Mouse (Mus musculus) ES-Bruce4 (cell line): Measurements from ENCODE around the gene Ptgis. TPM values are rescaled to one million over a fixed set of nuclear protein-coding genes. Genes with fewer than 3 reads are reported as not detected.

ENCODE experiments used
- H3K27ac ChIP-seq: 2 replicates; pipeline ENCODE4 v1.5.1; 2012; ENCODE audit warnings: low read length, inconsistent platforms; ENCODE audit not compliant: insufficient read depth
- H3K27me3 ChIP-seq: 2 replicates; pipeline ENCODE4 v1.6.1; 2012; ENCODE audit warnings: mild to moderate bottlenecking, low read length, inconsistent platforms; ENCODE audit not compliant: control insufficient read depth, poor library complexity, insufficient read depth, severe bottlenecking
- H3K36me3 ChIP-seq: 2 replicates; pipeline ENCODE4 v1.6.1; 2012; ENCODE audit warnings: inconsistent platforms, mild to moderate bottlenecking, low read length, moderate library complexity; ENCODE audit not compliant: control insufficient read depth, poor library complexity, insufficient read depth, severe bottlenecking
- H3K4me1 ChIP-seq: one replicate; pipeline ENCODE4 v1.8.1; 2011; ENCODE audit warnings: low read length; ENCODE audit not compliant: control insufficient read depth, insufficient read depth
- H3K4me3 ChIP-seq: 2 replicates; pipeline ENCODE4 v1.5.1; 2011; ENCODE audit warnings: low read depth, mild to moderate bottlenecking, low read length
- H3K9ac ChIP-seq: 2 replicates; pipeline ENCODE4 v1.6.1; 2012; ENCODE audit warnings: low read depth, mild to moderate bottlenecking, inconsistent platforms; ENCODE audit not compliant: poor library complexity, severe bottlenecking
- H3K9me3 ChIP-seq: replicated peaks from 2 replicates; pipeline ENCODE4 v1.6.1; 2012; ENCODE audit warnings: mild to moderate bottlenecking, low read length, inconsistent platforms; ENCODE audit not compliant: control insufficient read depth, poor library complexity, insufficient read depth, severe bottlenecking
- CTCF ChIP-seq: IDR thresholded peaks from one replicate; pipeline ENCODE4 v1.8.1; 2011; ENCODE audit warnings: low read depth, low read length
- EP300 ChIP-seq: IDR thresholded peaks from 2 replicates; pipeline ENCODE4 v1.6.1; 2011; ENCODE audit warnings: low read depth, low read length; ENCODE audit not compliant: insufficient read depth
- POLR2A ChIP-seq: IDR thresholded peaks from one replicate; pipeline ENCODE4 v1.8.1; 2011; ENCODE audit warnings: low read length; ENCODE audit not compliant: insufficient read depth
- polyA plus RNA-seq: library from polyadenylated mRNA; stranded (reverse); fragments of >200 nt; gene quantifications from 2 replicates; pipeline ENCODE4 v1.2.4, GENCODE M21; 2011; ENCODE audit warnings: low read depth; ENCODE audit not compliant: missing spikeins, insufficient read depth, insufficient read length

Gene Ptgis
- polyA plus RNA-seq, 1 experiment = 6.8 TPM

GRCm38 (mm10) chr2:167187119-167187518 is 53.3 kb downstream of the Ptgis start:
- no peak for TF ChIP-seq CTCF
- TF ChIP-seq EP300 = no peak
- no peak for TF ChIP-seq POLR2A
- Histone ChIP-seq H3K9me3 (no peaks in the 10 kb centered on the region), H3K36me3 (no peaks in the 10 kb centered on the region), H3K4me1 (peaks cover 3% of the 10 kb centered on the region), H3K27ac (no peak overlapping the region), H3K4me3 (no peak overlapping the region), H3K27me3 (no peaks in the 10 kb centered on the region), H3K9ac (no peak overlapping the region)

DNA sequence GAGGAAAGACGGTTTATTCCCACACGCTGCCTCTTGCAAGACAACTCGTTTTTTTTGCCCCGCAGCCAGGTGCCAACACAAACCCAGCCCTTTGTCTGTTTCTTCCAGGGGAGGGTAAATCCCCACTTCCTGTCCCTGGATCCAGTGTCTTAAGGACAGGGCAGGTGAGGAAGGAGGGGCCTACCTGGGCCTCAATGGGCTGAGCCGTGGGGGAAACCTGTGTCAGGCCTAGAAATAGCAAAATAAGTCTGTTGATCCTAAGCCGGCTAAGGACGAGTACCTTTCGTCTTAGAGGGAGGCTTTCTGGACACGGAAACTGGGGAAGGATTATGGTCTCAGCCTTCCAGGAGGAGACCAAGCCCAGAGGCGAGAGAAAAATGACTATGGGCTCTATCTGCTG is 53.9 kb downstream of the Ptgis start:
- no peak overlapping the region for H3K9ac ChIP-seq
- H3K4me3 ChIP-seq = no peak overlapping the region
- TF ChIP-seq EP300 (no peak), CTCF (no peak), POLR2A (no peak)
- no peak overlapping the region for H3K27ac ChIP-seq
- H3K27me3 ChIP-seq = no peaks in the 10 kb centered on the region
- peaks cover 3% of the 10 kb centered on the region for H3K4me1 ChIP-seq
- H3K9me3 ChIP-seq = no peaks in the 10 kb centered on the region
- H3K36me3 ChIP-seq = no peaks in the 10 kb centered on the region

- Histone ChIP-seq H3K4me1 (peaks cover 3% of the 10 kb centered on the region), H3K27me3 (no peaks in the 10 kb centered on the region), H3K27ac (no peak overlapping the region), H3K36me3 (no peaks in the 10 kb centered on the region), H3K9ac (no peak overlapping the region), H3K9me3 (no peaks in the 10 kb centered on the region), H3K4me3 (no peak overlapping the region)
- no peak for TF ChIP-seq POLR2A
- TF ChIP-seq EP300 = no peak
These were observed 54.4 kb downstream of the Ptgis start for GRCm38 (mm10) chr2:167186003-167186402.

GRCm38 (mm10) chr2:167185432-167185831 is 55.0 kb downstream of the Ptgis start:
- TF ChIP-seq EP300 = no peak
- no peak for TF ChIP-seq POLR2A
- no peak for TF ChIP-seq CTCF
- H3K36me3 ChIP-seq = no peaks in the 10 kb centered on the region
- no peak overlapping the region for H3K9ac ChIP-seq
- H3K4me3 ChIP-seq = no peak overlapping the region
- H3K4me1 ChIP-seq = no peaks in the 10 kb centered on the region
- no peaks in the 10 kb centered on the region for H3K9me3 ChIP-seq
- H3K27me3 ChIP-seq = no peaks in the 10 kb centered on the region
- H3K27ac ChIP-seq = no peak overlapping the region

DNA sequence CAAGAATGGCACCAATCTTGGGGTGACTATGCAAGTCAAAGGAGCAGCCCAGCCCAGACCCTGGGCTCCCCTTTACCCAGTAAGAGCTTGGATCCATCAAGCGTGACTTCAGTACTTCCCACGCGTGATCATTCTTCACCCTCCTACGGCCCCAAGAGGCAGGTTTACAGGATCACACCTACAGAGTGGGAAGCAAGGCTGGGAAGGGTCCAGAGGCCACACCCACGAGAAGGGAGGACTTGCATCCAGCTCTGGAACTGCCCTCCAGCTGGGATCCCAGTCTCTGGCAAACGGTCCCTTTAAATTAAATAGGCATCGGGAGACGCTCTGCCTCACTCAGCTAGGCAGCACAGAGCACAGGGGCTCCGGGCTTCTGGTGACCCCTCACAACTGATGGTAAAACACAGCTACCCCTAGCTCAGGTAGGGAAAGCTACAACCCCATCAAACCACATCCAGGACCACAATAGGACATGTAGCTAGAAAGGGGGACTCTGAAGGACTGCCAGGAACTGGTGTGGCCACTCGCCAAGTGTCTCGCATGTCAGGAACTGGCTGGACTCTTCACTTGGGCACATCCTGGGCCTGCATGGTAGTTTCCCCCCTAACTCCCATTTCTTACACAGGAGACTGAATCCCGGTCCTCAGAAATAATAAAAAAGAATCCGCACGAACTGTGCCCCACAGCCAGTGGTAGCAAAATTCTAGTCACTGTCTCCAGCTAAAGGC is 58.6 kb downstream of the Ptgis start:
- Histone ChIP-seq H3K4me3 (no peak overlapping the region), H3K4me1 (peaks cover 2% of the 10 kb centered on the region), H3K27ac (no peak overlapping the region), H3K36me3 (no peaks in the 10 kb centered on the region), H3K27me3 (no peaks in the 10 kb centered on the region), H3K9me3 (no peaks in the 10 kb centered on the region), H3K9ac (no peak overlapping the region)
- TF ChIP-seq POLR2A (no peak), CTCF (no peak), EP300 (no peak)

DNA sequence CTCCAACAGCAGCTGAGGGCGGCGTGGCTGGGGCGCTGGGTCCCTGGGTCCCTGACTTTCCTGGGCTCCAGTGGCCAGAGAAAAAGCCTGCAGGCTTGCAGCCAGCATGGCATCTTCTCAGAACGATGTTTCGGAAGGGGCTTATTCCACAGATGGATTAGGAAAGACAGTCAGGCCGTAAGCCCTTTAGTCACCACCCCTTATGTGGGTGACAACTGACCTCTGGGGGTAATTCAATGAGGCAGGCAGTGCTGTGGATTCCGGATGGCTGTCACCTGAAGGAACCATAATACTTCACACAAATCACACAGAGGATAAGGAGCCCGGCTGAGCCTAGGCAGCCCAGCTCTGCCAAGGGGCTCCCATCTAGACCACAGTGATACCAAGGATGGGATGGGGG is 59.3 kb downstream of the Ptgis start:
- no peaks in the 10 kb centered on the region for H3K27me3 ChIP-seq

More for the DNA sequence above, 59.3 kb downstream of the Ptgis start:
- Histone ChIP-seq H3K4me1 (peaks cover 4% of the 10 kb centered on the region), H3K27ac (no peak overlapping the region), H3K36me3 (no peaks in the 10 kb centered on the region), H3K4me3 (no peak overlapping the region), H3K9me3 (no peaks in the 10 kb centered on the region), H3K9ac (no peak overlapping the region)
- TF ChIP-seq EP300 (no peak), CTCF (no peak), POLR2A (no peak)
